Mouse (Mus musculus) layer of hippocampus, adult 8-10 months (tissue): ENCODE data around the gene Txndc16. TPM values are rescaled to one million over a fixed set of nuclear protein-coding genes. Genes with fewer than 3 reads are reported as not detected.

Experiments
- DNase-seq, 2 experiments: peaks; one replicate each; pipeline ENCODE4 v3.0.0; 2022; ENCODE audit warnings: low spot score in 2 of 2
- total RNA-seq, 4 experiments: library from RNA; stranded (reverse); gene quantifications; 2 replicates each; pipeline ENCODE4 v1.2.4; 2022

Gene Txndc16
- total RNA-seq, 4 experiments from 2014 or later = 64.7 to 69.3 (median 66.1) TPM

- no peak for DNase-seq
Observed at GRCm38 (mm10) chr14:45155511-45156173, 64.5 kb downstream of the Txndc16 start.

- no peak for DNase-seq
Observed at GRCm38 (mm10) chr14:45153258-45153657, 66.9 kb downstream of the Txndc16 start.

DNA sequence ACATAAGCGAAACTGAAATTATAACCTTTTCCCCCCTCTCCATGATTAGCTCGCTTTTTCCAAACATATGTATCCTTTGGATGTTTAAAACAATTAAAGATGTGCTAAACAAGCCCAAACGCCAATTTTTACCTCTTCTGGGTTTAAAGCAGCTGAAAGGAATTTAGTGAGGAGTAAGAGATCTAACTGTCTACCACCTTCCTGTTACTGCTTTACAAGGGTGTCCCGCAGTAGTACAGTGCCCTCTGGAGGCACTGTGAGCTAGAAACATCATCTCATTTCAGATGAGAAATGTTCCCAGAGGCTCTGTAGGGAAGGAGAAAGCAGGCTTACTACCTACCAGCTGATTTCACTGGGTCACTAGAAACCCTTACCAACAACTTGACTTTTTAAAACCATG is 77.6 kb downstream of the Txndc16 start:
- DNase-seq = peak in 1 of 2 experiments; percentile 48

DNA sequence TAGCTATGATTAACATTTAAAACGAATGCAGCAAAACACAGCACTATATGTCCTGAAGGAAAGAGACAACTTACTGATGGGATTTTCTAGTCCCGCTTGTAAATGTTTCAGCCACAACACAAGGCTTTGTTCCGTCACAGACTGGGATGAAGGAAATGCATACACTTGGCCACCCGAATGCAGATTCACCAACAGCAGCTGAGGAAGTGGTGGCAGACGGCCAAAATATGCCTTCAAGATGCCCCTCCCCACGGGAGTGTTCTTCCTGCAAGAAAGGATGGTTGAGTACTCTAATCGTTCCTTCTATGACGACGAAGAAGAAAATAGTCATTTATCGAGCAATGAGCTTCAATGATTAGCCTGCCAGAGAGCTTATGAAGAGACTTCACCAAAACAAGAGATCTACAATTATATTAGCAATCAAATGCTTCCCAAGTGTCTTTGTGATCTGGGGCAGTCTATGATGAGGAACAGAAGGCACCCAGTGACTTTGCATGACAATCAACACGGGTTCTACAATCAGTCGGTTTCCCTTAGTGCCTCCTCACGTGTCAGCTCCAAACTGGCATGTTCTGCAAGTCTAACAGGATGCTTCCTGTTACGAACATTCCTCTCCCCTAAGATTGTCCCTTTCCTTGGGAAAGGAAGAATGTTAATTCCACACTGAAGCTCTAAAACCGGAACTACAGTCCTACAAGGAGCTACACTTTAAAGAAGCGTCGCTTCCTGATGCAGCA is 79.6 kb downstream of the Txndc16 start:
- DNase-seq = peak in 1 of 2 experiments; percentile 25

- DNase-seq = no peak
Observed at GRCm38 (mm10) chr14:45135961-45136360, 84.2 kb downstream of the Txndc16 start.

GRCm38 (mm10) chr14:45135560-45135959 is 84.6 kb downstream of the Txndc16 start:
- DNase-seq = no peak

GRCm38 (mm10) chr14:45118359-45118758 is 101.8 kb downstream of the Txndc16 start:
- no peak for DNase-seq

DNA sequence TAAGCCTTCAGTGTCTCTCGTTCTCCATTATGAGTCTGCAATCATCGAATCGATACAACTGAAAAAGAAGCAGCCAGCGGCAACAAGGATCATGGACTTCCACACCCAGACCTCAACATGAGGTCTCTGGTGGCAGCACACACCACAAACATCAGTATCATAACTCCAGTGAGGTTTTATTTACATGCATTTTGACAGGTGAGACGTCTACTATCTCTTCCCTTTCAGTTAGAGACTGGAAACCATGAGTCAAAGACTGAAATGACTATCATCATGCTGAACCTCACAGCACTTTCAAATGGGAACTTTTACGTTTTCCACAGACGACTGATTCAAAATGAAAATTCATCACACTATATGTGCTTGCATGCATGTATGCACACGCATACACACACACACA is 117.9 kb downstream of the Txndc16 start:
- no peak for DNase-seq

DNA sequence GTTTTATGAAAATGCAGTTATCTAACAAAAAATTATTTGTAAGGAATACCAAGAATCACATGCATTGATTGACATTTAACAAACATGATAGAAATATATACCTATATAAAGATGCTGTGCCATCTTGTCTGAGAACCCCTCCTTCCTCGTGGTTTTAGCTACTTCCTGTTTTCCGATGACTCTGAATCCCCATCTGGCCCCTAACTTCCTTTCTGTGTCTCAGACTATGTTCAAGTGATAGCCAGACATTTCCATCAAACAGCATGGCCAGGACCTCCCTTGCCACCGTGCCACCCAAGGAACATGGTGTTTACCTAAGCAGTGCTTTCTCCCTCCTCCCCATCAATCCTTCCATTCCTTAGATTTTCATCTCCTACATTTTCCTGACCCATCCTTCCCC is 127.8 kb downstream of the Txndc16 start:
- DNase-seq = no peak

- DNase-seq = no peak
Observed at GRCm38 (mm10) chr14:45090011-45090410, 130.1 kb downstream of the Txndc16 start.

GRCm38 (mm10) chr14:45085651-45086425 is 134.3 kb downstream of the Txndc16 start:
- no peak for DNase-seq

GRCm38 (mm10) chr14:45084656-45085280 is 135.4 kb downstream of the Txndc16 start:
- no peak for DNase-seq

GRCm38 (mm10) chr14:45083540-45083939 is 136.6 kb downstream of the Txndc16 start:
- no peak for DNase-seq

Other genes starting within 250 kb of the Txndc16 start
- gene Ptger2, start 232.1 kb downstream of the Txndc16 start, total RNA-seq = under 1 TPM in 3 of 4 experiments, not detected in 1; 0.16 to 0.24 (median 0.21) TPM
- gene Gpr137c, start 611 bp downstream of the Txndc16 start, total RNA-seq = 10 to 100 TPM; 19.1 to 24.3 (median 22.2) TPM
- gene Ero1l, start 98.4 kb upstream of the Txndc16 start, total RNA-seq = 10 to 100 TPM; 34.2 to 47.1 (median 40.2) TPM
- 100 to 1,000 TPM in 2 of 4 experiments, 10 to 100 TPM in 2; 89.8 to 117 (median 99.8) TPM for gene Psmc6, start 109.5 kb upstream of the Txndc16 start, total RNA-seq
- 10 to 100 TPM; 17.1 to 21.6 (median 18.6) TPM for gene Styx, start 130.8 kb upstream of the Txndc16 start, total RNA-seq
- 10 to 100 TPM; 13.3 to 21.1 (median 17.1) TPM for gene Gnpnat1, start 184.6 kb upstream of the Txndc16 start, total RNA-seq